Mouse (Mus musculus) embryonic fibroblast, embryonic 13.5 days (primary cell): ENCODE results near the gene Trarg1.
A peak's percentile ranks its signal among the peaks of the same experiment; 100 is the strongest.

Experiments used
- CTCF ChIP-seq: IDR thresholded peaks from 2 replicates; pipeline ENCODE4 v1.5.1; 2011; ENCODE audit warnings: mild to moderate bottlenecking, control low read depth, low read length, moderate library complexity, borderline replicate concordance; ENCODE audit not compliant: insufficient read depth
- POLR2A ChIP-seq: IDR thresholded peaks from 2 replicates; pipeline ENCODE4 v1.6.1; 2011; ENCODE audit warnings: low read depth, mild to moderate bottlenecking, control low read depth, low read length, moderate library complexity

- TF ChIP-seq CTCF (peak; percentile 64; the same call in 1 of the 2 replicates), POLR2A (no peak)
These were observed 59.5 kb downstream of the Trarg1 start for GRCm38 (mm10) chr11:76739125-76739524.
